Mouse (Mus musculus) small intestine, adult 2 months (tissue): Measurements from ENCODE around the gene Ankrd65. TPM values are rescaled to one million over a fixed set of nuclear protein-coding genes. Genes with fewer than 3 reads are reported as not detected.

Experiments used
- H3K27ac ChIP-seq: fragments of 200-500 bp; 2 replicates; pipeline ENCODE4 v1.5.1; 2012; ENCODE audit warnings: low read depth, low read length, control low read depth, inconsistent platforms; ENCODE audit not compliant: insufficient read depth
- H3K27me3 ChIP-seq: fragments of 200-500 bp; 2 replicates; pipeline ENCODE4 v1.6.1; 2012; ENCODE audit warnings: mild to moderate bottlenecking, moderate library complexity, low read length, inconsistent platforms; ENCODE audit not compliant: control insufficient read depth, insufficient read depth
- H3K36me3 ChIP-seq: fragments of 200-500 bp; 2 replicates; pipeline ENCODE4 v1.6.1; 2012; ENCODE audit warnings: mild to moderate bottlenecking, low read length, control low read depth, inconsistent platforms; ENCODE audit not compliant: control insufficient read depth, insufficient read depth
- H3K4me1 ChIP-seq: fragments of 200-500 bp; 2 replicates; pipeline ENCODE4 v1.6.1; 2012; ENCODE audit warnings: low read length, inconsistent platforms, mixed read lengths; ENCODE audit not compliant: control insufficient read depth, insufficient read depth, insufficient read length
- H3K4me3 ChIP-seq: fragments of 200-500 bp; 2 replicates; pipeline ENCODE4 v1.5.1; 2012; ENCODE audit warnings: low read depth, mild to moderate bottlenecking, control low read depth, inconsistent platforms, low read length, moderate library complexity
- CTCF ChIP-seq: fragments of 200-500 bp; IDR thresholded peaks from 2 replicates; pipeline ENCODE4 v1.5.1; 2012; ENCODE audit warnings: low read depth, mild to moderate bottlenecking, control low read depth, inconsistent platforms, low read length, moderate library complexity, mixed read lengths; ENCODE audit not compliant: insufficient replicate concordance, insufficient read length; ENCODE audit errors: extremely low read depth
- POLR2A ChIP-seq: fragments of 200-500 bp; IDR thresholded peaks from 2 replicates; pipeline ENCODE4 v1.6.1; 2012; ENCODE audit warnings: low read depth, mild to moderate bottlenecking, control low read depth, inconsistent platforms, low read length, moderate library complexity
- WGBS: fragments of 180-500 bp; shearing (Covaris S2); methylation state at CpG from one replicate; pipeline ENCODE4 v1.1.7; 2018; 5-methylcytosine and 5-hydroxymethylcytosine counted together
- polyA plus RNA-seq: library from polyadenylated mRNA; depleted of rRNA; stranded (reverse); fragments of >200 nt; gene quantifications from 2 replicates; pipeline ENCODE4 v1.2.3, GENCODE M21; 2012

Ankrd65 gene
- polyA plus RNA-seq, 1 experiment: not detected

GRCm38 (mm10) chr4:155757011-155757410, 33.2 kb upstream of the Ankrd65 start:
- 91% methylated on average over 12 of the region's 12 CpGs for WGBS
- no peak overlapping the region for H3K27ac ChIP-seq

GRCm38 (mm10) chr4:155759862-155760612, 30.2 kb upstream of the Ankrd65 start:
- no peaks in the 10 kb centered on the region for H3K27me3 ChIP-seq
- H3K36me3 ChIP-seq: peaks cover 11% of the 10 kb centered on the region
- peaks cover 4% of the 10 kb centered on the region for H3K4me1 ChIP-seq
- under 1% methylated on average over 10 of the region's 10 CpGs for WGBS
- TF ChIP-seq CTCF (no peak), POLR2A (no peak)
- H3K27ac ChIP-seq: peak overlapping the region; percentile 37
- peak overlapping the region; percentile 74 for H3K4me3 ChIP-seq

More at GRCm38 (mm10) chr4:155757011-155757410, 33.2 kb upstream of the Ankrd65 start:
- H3K4me1 ChIP-seq: peaks cover 4% of the 10 kb centered on the region
- TF ChIP-seq CTCF (no peak), POLR2A (no peak)
- no peaks in the 10 kb centered on the region for H3K27me3 ChIP-seq
- H3K36me3 ChIP-seq: peaks cover 31% of the 10 kb centered on the region
- no peak overlapping the region for H3K4me3 ChIP-seq

GRCm38 (mm10) chr4:155760613-155761355, 29.5 kb upstream of the Ankrd65 start, which contains the start of gene Atad3a:
Gene Atad3a, minus strand, starts transcription at chr4:155761093.
- Histone ChIP-seq H3K4me3 (peak within 1 kb of the TSS; percentile 74), H3K27me3 (no peaks in the 10 kb centered on the region), H3K4me1 (peaks cover 4% of the 10 kb centered on the region), H3K27ac (peak within 1 kb of the TSS; percentile 37), H3K36me3 (peaks cover 6% of the 10 kb centered on the region)
- WGBS: 2% methylated on average over 68 of the region's 68 CpGs
- TF ChIP-seq POLR2A (peak; percentile 45), CTCF (no peak)

GRCm38 (mm10) chr4:155761356-155762099, 28.7 kb upstream of the Ankrd65 start:
- TF ChIP-seq CTCF: no peak
- no peak for TF ChIP-seq POLR2A

GRCm38 (mm10) chr4:155762357-155762756, 27.9 kb upstream of the Ankrd65 start:
- no peak overlapping the region for H3K27ac ChIP-seq
- WGBS: 73% methylated on average over 3 of the region's 3 CpGs
- TF ChIP-seq POLR2A: no peak
- no peak for TF ChIP-seq CTCF

More at GRCm38 (mm10) chr4:155761356-155762099, 28.7 kb upstream of the Ankrd65 start:
- Histone ChIP-seq H3K36me3 (peaks cover 3% of the 10 kb centered on the region; the same call in 1 of the 2 replicates), H3K4me1 (peaks cover 4% of the 10 kb centered on the region), H3K4me3 (peak overlapping the region; percentile 74), H3K27me3 (no peaks in the 10 kb centered on the region), H3K27ac (no peak overlapping the region)
- WGBS: under 1% methylated on average over 28 of the region's 28 CpGs

GRCm38 (mm10) chr4:155769496-155769879, 20.8 kb upstream of the Ankrd65 start:
- H3K36me3 ChIP-seq: 0 out of 2 replicates have a peak, but pooled peaks cover 5% of the 10 kb centered on the region
- H3K27ac ChIP-seq: no peak overlapping the region
- H3K4me1 ChIP-seq: peaks cover 26% of the 10 kb centered on the region
- 62% methylated on average over 5 of the region's 5 CpGs for WGBS
- TF ChIP-seq POLR2A (no peak; the same call in 1 of the 2 replicates), CTCF (no peak)
- H3K27me3 ChIP-seq: no peaks in the 10 kb centered on the region
- peak overlapping the region; percentile 66; the same call in 1 of the 2 replicates for H3K4me3 ChIP-seq

More at GRCm38 (mm10) chr4:155762357-155762756, 27.9 kb upstream of the Ankrd65 start:
- Histone ChIP-seq H3K4me1 (peaks cover 4% of the 10 kb centered on the region), H3K4me3 (no peak overlapping the region), H3K27me3 (no peaks in the 10 kb centered on the region), H3K36me3 (no peaks in the 10 kb centered on the region)
